Mouse (Mus musculus) layer of hippocampus, adult 2 months (tissue): ENCODE measurements around the gene Klrb1a. TPM values are rescaled to one million over a fixed set of nuclear protein-coding genes. Genes with fewer than 3 reads are reported as not detected.
A peak's percentile ranks its signal among the peaks of the same experiment; 100 is the strongest.
"Not testable (repeated sequence)": the region's sequence is repeated elsewhere in the genome, so short reads cannot be mapped to it uniquely, and the experiment has no call there.

ENCODE experiments used
- DNase-seq, 2 experiments: peaks; one replicate each; pipeline ENCODE4 v3.0.0; 2022; ENCODE audit warnings: low spot score in 2 of 2
- H3K27ac ChIP-seq: fragments of 200-600 bp; 2 replicates; pipeline ENCODE4 v1.8.1; 2022
- H3K4me3 ChIP-seq: fragments of 200-600 bp; 2 replicates; pipeline ENCODE4 v1.8.1; 2022; ENCODE audit warnings: mild to moderate bottlenecking
- CTCF ChIP-seq: fragments of 200-600 bp; conservative IDR thresholded peaks from 2 replicates; pipeline ENCODE4 v1.8.1; 2022; ENCODE audit warnings: antibody characterized with exemption, mild to moderate bottlenecking, moderate library complexity
- total RNA-seq, 2 experiments: library from RNA; stranded (reverse); gene quantifications; 2 replicates each; pipeline ENCODE4 v1.2.3; 2021

Klrb1a gene
- total RNA-seq, 2 experiments from 2014 or later = not detected

DNA sequence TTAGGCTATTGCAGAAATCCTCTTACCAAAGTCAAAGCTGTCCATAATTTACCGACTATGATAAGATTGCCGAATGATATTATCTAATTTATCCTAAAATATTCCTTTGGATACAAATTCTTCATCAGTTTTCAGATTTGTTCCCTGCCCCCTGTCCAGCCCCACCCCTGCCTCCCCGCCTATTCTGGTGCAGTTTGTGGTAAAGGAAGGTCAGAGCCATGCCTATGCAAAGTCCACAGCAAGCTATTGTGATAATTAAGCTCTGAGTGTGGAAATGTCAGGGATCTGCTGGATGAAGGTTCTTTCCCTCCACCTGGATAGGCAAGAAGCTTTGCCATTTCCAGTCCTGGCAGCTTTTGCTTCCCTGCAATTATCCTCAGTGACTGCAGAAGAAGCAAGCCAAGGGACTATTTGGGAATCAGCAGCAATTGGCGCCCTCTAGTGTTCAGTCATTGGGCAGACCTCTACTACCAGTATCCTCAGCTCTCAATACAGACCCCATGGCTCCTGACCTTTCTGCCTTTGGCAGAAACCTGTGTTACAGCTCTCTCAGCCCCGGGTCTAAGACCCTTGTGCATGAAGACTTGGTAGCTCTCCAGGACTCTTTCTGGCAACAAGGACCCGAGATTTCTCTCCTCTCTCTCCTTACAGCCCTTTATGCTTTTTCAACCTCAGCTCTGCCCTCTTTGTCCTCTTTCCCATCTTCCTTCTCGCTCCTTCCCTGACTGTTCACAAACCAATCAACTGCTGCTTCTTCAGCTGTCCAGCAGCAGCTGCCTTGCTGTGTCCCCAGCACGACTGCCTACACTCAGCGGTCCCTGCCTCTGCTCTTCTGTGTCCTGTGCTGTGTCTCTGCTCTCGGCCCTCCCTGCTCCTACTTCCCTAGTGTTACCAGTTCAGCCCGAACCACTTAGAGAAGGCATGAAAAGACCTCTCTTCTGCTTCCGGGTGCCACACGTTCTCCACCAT lies 6.7 kb upstream of the Klrb1a start:
- H3K4me3 ChIP-seq, H3K27ac ChIP-seq: not testable (repeated sequence)
- peak; percentile 37 to 51 for DNase-seq
- TF ChIP-seq CTCF = peak; percentile 80

DNA sequence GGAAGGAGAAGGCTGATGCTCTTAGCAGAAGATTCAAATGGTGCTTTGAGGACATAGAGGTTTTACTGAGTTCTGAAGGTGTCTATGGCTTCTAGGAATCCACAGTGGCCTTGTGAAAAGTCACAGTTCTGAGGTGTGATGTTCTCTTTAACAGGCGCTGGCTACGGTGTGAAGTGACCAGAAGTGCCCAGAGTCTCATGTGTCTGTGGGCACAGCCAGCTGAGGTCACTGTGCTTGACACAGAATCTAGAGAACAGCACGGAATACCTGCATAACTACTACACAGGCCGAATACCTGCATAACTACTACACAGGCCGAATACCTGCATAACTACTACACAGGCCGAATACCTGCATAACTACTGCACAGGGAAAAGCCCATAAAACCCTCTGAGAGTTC lies 1.9 kb upstream of the Klrb1a start:
- not testable (repeated sequence) for DNase-seq, H3K4me3 ChIP-seq, H3K27ac ChIP-seq

DNA sequence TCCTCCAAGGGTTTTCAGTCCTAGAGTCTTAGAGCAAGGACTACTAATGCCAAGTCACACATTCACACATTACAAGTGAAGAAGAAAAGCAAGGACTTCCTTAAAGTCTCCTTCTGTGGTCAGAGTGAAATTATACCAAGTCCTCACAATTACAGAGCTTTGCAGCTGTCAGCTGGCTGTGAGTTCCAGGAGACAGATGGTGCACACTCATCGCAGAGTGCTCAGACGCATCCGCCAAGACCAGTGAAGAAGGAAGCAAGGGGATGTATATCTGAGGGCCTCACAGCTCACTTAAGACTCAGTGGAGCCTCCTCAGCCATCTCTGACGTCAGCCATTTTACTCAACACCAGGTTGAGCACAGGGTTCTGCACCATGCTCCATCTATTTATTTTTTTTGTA lies 1.1 kb upstream of the Klrb1a start:
- no peak for TF ChIP-seq CTCF
- no peak for DNase-seq
- H3K4me3 ChIP-seq = no peak overlapping the region

DNA sequence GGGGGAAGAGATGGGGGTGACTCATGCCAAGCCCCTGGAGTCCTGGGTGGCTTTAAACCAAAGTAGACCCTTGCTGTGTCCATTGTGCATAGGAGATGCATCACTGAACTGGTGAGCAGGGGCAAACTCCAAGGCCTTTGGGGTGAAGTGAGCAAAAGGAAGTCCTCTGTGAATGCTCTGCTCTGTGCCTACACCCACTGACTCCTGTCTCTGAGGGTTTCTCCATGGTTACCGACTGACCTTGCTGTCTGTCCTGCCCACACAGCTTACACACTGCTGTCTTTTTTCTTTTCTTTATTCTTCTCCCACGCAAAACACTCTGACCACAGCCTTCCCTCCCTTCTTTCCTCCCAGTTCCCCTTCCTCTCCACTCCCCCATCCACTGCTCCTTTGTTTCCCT lies 600 bp downstream of the Klrb1a start:
- Histone ChIP-seq H3K4me3 (no peak overlapping the region), H3K27ac (no peak overlapping the region)
- TF ChIP-seq CTCF = no peak
- DNase-seq = no peak

More for the DNA sequence above, 1.1 kb upstream of the Klrb1a start:
- H3K27ac ChIP-seq = no peak overlapping the region

DNA sequence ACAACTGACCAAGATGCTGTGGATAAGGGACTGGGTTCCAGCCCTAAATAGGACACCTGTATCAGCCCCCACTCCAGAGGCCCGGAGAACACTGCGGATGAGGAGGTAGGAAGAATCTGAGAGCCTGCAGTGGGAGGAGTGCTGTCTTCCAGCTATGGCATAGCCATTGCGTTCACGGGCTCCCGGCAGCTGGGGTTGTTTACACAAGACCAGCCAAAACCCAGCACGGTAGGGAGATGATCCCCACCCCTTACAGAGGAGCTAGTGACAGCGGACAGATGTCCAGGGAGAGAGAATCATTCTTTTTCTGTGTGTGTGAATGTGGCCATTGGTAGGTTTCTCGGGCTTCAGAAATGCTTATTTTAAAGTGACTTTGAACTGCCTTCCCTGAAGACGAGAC lies 17.0 kb downstream of the Klrb1a start:
- DNase-seq = no peak
- TF ChIP-seq CTCF = no peak
- Histone ChIP-seq H3K27ac (no peak overlapping the region), H3K4me3 (no peak overlapping the region)

DNA sequence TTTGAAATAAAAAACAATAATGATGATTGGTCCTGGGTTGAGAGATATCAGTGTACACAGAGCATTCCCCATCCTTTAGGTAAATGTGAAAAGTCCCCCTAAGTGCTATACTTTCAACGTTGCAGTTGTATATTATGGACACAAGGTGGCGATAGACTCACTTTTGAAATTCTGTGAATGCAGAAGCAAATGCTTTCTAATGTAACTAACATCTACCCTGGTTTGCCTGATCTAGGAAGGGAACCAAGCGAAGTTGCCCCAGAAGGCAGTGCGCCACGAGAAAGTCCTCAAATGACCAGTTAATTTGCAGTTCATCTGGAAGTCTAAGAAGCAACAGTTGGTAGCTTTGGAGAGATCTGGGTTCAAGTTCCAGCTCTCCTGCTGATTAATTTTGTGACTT lies 18.8 kb downstream of the Klrb1a start:
- peak; percentile 88 for TF ChIP-seq CTCF
- Histone ChIP-seq H3K27ac (no peak overlapping the region), H3K4me3 (no peak overlapping the region)
- peak in 1 of 2 experiments; percentile 26 for DNase-seq

DNA sequence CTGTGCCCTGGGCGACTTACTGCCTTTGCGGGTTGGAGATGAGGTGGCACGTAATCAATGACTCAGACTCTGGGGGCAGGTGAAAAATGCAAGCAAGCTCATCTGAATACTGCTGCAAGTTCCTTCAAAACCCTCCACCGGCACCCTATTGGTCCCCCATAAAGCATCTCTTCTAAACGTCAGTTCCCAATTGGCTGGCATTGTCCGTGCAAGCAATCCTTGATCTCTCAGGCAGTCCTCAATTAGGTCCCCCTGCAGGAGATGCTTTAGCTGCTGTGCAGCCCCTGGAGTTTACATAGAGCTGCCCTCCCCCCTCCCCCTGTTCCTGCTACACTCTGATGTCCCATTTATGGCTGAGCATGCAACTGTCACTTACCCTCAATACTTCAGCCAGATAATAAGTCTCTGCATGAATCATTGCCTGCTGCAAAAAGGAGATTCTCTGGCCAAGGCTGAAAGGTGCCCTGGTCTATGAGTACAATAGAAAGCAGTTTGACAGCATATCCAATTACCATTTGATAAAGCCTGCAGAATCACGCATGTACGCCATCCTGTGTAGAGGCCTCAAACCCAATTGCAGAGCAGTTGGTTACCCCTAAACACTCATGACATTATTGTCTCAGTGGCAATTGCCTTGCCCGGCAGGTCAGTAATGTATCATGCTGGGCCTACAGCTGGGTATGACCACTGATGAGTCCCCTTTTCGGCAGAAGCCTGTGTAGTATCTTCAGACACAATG lies 20.7 kb downstream of the Klrb1a start:
- DNase-seq = no peak
- Histone ChIP-seq H3K27ac (no peak overlapping the region), H3K4me3 (no peak overlapping the region)
- TF ChIP-seq CTCF = no peak

DNA sequence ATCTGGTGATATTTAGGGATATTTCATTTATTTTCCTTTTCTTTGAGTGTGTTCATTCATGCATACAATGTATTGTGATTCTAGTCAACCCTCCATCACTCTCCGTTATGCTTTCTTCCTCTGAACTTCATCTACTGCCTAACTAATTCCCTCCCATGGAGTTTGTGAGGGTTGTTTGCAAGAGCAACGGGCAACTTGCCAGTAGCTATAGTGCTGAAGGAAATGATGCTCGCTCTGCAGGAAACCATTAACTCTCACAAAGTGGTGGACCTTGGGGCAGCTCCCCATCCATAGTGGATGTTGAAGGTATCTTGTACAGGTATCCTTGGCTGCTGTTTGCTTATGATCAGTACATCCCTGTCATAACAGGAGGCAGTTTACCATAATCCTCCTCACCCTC lies 21.3 kb downstream of the Klrb1a start:
- Histone ChIP-seq H3K4me3 (no peak overlapping the region), H3K27ac (no peak overlapping the region)
- DNase-seq = no peak
- no peak for TF ChIP-seq CTCF

DNA sequence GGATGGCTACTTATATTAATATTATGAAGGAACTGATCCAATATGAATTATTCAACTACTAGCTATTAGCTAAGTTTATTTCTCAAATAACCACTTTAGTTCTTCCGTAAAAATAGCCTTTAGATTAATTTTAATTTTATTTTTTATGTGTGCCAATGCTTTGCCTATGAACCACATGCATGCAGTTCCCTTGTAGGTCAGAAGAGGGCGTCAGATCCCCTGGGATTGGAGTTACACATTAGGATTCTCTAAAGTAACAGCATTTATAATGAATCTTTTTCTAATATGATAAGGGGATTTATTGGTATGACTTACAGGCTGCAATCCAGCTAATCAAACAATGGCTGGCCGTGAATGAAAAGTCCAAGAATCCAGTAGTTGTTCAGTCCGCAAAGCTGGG lies 23.8 kb downstream of the Klrb1a start:
- no peak overlapping the region for H3K27ac ChIP-seq
- no peak overlapping the region for H3K4me3 ChIP-seq
- peak; percentile 78 for TF ChIP-seq CTCF
- no peak for DNase-seq

DNA sequence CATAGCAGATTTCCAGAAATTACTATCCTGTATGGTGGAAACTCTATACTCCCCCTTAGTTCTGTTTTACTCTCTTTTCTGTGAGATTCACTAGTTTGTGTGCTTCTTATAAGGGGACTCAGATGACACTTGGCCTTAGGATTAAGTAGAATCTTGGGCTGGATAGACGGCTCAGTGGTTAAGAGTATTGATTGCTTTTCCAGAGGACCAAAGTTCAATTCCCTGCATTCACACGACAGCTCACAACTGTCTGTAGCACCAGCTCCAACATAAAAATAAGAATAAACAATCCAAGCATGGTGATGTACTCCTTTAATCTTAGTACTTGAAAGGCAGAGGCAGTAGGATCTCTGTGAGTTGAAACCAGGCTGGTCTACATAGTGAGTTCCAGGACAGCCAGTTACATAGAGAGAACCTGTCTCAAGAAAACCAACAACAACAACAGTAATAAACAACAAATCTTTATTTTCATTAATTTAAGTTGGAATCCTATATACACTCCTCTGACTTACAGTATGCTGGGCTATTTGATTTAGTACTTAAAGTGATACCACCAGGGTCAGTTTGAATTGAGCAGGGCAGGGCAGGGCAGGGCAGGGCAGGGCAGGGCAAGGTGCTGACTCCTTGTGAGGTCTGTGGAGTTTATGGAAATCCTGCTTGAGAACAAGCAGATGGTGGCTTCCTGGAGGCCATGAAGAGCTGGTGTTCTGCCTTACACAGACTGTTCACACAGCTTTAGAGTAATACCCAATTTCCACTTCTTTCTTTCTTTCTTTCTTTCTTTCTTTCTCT lies 24.9 kb downstream of the Klrb1a start:
- DNase-seq = no peak
- H3K27ac ChIP-seq = peak overlapping the region; percentile 87; the same call in 1 of the 2 replicates
- TF ChIP-seq CTCF = no peak
- no peak overlapping the region for H3K4me3 ChIP-seq

DNA sequence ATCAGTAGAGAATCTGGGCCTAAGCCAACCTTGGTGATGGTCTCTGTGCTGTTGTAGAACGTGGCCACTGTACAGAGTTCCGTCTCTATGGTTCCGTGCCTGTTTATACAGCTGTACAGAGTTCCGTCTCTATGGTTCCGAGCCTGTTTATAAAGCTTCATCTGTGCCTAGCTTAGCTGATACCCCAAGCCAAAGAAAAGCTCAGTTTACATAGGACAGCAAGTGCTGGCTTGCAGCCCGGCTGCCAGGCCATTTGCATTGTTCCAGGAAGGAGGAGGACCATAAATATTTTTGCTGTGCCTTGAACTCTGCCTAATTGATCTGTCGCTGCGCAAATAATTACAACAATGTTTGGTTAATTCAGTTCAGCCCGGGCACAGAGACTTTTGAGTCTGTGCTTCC lies 26.2 kb downstream of the Klrb1a start:
- no peak for TF ChIP-seq CTCF
- DNase-seq = peak; percentile 50 to 60
- Histone ChIP-seq H3K4me3 (peak overlapping the region; percentile 49), H3K27ac (peak overlapping the region; percentile 87)

DNA sequence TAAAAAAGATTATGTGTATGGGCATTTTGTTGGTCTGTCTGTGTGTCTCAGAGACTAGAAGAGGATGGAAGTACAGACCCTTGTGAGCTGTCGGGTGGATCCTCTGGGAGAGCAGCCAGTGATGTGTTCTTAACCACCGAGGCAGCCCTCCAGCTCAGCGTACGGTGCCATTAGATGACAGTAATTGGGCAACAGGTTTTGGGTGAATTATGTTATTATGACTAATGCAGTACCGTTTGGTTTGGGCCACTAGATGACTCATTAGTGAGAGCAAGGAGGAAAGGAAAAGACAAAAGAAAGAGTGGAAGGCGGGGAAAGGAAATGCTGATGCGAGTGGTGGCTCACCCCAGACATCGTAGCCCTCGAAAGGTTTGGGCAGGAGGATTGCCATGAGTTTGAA lies 28.7 kb downstream of the Klrb1a start:
- DNase-seq = no peak
- Histone ChIP-seq H3K4me3 (no peak overlapping the region), H3K27ac (no peak overlapping the region)
- TF ChIP-seq CTCF = no peak

DNA sequence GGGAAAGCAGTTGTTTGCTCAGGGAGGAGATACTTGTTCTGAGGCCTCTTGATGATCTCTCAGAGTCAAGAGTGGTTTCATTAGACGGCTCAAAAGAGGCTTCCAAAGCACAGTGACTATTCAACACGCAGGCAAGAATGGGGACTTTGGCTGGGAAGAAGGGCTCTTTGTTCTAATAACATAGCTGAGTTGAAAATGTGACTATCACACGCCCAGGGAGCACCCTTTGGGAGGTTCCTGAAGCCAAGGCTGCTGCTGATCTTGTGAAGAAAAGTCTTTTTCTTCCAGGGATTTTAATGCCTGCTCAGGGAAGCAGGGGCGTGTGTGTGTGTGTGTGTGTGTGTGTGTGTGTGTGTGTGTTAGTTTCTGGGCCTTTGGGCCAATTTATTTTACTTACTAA lies 33.9 kb downstream of the Klrb1a start:
- DNase-seq = no peak

More for the DNA sequence above, 33.9 kb downstream of the Klrb1a start:
- no peak for TF ChIP-seq CTCF
- Histone ChIP-seq H3K4me3 (no peak overlapping the region), H3K27ac (no peak overlapping the region)
